Mouse (Mus musculus) lung, embryonic 14.5 days (tissue): ENCODE data around the gene Csnk1g1. TPM values are rescaled to one million over a fixed set of nuclear protein-coding genes. Genes with fewer than 3 reads are reported as not detected.

Source experiments
- ATAC-seq: fragments of 200-750 bp; cut with Nextera tagmentation; 2 replicates; pipeline ENCODE4 v1.8.0; 2017; ENCODE audit warnings: mild to moderate bottlenecking, moderate TSS enrichment, moderate library complexity; ENCODE audit not compliant: insufficient read depth
- DNase-seq: peaks from one replicate; pipeline ENCODE4 v3.0.0-alpha.2; 2015
- H3K27ac ChIP-seq: fragments of 300-500 bp; sonication (generic); 2 replicates; pipeline ENCODE4 v1.5.1; 2014; ENCODE audit warnings: low read depth, mild to moderate bottlenecking, moderate library complexity
- H3K27me3 ChIP-seq: fragments of 300-500 bp; sonication (generic); 2 replicates; pipeline ENCODE4 v1.6.1; 2014; ENCODE audit warnings: low read length, control low read depth; ENCODE audit not compliant: insufficient read depth
- H3K36me3 ChIP-seq: fragments of 300-500 bp; sonication (generic); 2 replicates; pipeline ENCODE4 v1.6.1; 2014; ENCODE audit warnings: control low read depth; ENCODE audit not compliant: insufficient read depth
- H3K4me1 ChIP-seq: fragments of 300-500 bp; sonication (generic); 2 replicates; pipeline ENCODE4 v1.6.1; 2014; ENCODE audit warnings: antibody characterized with exemption, control low read depth; ENCODE audit not compliant: insufficient read depth
- H3K4me2 ChIP-seq: fragments of 300-500 bp; sonication (generic); 2 replicates; pipeline ENCODE4 v1.6.1; 2014; ENCODE audit warnings: mild to moderate bottlenecking
- H3K4me3 ChIP-seq: fragments of 300-500 bp; sonication (generic); 2 replicates; pipeline ENCODE4 v1.5.1; 2014; ENCODE audit warnings: low read depth, low read length
- H3K9ac ChIP-seq: fragments of 300-500 bp; sonication (generic); 2 replicates; pipeline ENCODE4 v1.6.1; 2014
- H3K9me3 ChIP-seq: fragments of 300-500 bp; sonication (generic); 2 replicates; pipeline ENCODE4 v1.6.1; 2016; ENCODE audit warnings: low read depth, low read length, control low read depth
- CTCF ChIP-seq: IDR thresholded peaks from 2 replicates; pipeline ENCODE4 v1.5.1; 2016; ENCODE audit warnings: antibody characterized with exemption, low read depth
- WGBS: fragments of 180-500 bp; shearing (Covaris S2); extraction: QIAGEN DNeasy Blood & Tissue Kit; methylation state at CpG from one replicate; pipeline ENCODE4 v1.1.7; 2014; 5-methylcytosine and 5-hydroxymethylcytosine counted together
- polyA plus RNA-seq: library from polyadenylated mRNA; unstranded; fragments of >200 nt; fragmentation: Nextera tagmentation; extraction: Ambion mirVana; gene quantifications from 2 replicates; pipeline ENCODE4 v1.2.1, GENCODE M21; 2014

Csnk1g1 gene
- polyA plus RNA-seq, result 19.2 and 19.5 TPM in 2 replicates

DNA sequence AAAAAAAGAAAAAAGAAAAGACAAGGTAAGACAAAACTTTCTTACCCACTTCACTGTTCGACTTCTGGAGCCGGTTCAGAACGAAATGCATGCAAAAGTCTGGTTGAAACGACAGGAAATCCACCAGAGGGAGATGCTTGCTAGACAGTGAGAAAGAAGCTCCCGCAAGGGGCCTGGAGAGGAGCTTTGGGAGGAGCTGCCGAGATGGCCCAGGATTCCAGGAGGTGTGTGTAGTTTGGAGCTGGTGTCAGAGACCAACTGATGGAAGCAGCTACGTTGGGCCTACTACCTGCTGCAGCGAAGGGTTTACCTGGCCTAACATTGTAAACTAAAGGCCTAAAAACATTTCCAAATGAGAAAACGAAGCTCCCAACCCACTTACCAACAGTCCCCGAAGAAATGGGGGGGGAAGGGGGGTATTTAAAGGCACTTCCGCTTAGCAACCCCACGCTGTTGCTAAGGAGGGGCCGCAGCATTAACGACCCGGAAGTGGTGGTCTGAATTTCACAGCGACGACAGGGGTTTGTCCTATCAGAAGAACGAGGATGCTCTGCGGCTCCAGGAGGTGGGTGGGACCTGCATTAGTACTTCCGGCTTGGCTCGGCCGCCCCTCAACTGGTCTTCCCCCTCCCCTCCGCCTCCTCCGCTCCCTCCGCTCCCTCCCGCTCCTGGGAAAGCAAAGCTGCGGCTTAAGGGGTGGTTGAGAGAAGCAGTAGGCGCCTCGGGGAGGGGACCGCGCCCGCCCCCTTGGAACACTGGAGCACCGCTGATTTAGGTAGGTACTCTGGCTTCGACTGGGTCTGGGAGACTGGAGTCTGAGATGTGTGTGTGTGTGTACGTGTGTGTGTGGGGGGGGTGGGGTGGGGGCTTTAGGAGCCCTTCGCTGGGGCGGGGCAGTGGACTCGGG, at the start of gene Csnk1g1, which contains the start of gene Trip4:
TSS of gene Csnk1g1 (plus strand) at position 531 of the 907 bp plus-strand sequence.
TSS of gene Trip4 (minus strand) at position 401 of the 907 bp plus-strand sequence.
- peak; percentile 98 for ATAC-seq
- Histone ChIP-seq H3K9me3 (no peaks in the 10 kb centered on the region), H3K4me2 (peak within 1 kb of the TSS; percentile 84), H3K4me3 (peak within 1 kb of the TSS; percentile 82), H3K4me1 (0 out of 2 replicates have a peak, but pooled peaks cover 2% of the 10 kb centered on the region), H3K27ac (peak within 1 kb of the TSS; percentile 87), H3K9ac (peak within 1 kb of the TSS; percentile 80), H3K27me3 (no peaks in the 10 kb centered on the region), H3K36me3 (peaks cover 21% of the 10 kb centered on the region)
- WGBS, result 2% methylated on average over 38 of the region's 38 CpGs
- peak; percentile 97 for DNase-seq
- peak; percentile 46 for TF ChIP-seq CTCF

GRCm38 (mm10) chr9:65859656-65860055, 49.1 kb upstream of the Csnk1g1 start:
- Histone ChIP-seq H3K4me3 (no peak overlapping the region), H3K4me2 (no peak overlapping the region), H3K9me3 (no peaks in the 10 kb centered on the region), H3K4me1 (no peaks in the 10 kb centered on the region), H3K27me3 (no peaks in the 10 kb centered on the region), H3K9ac (no peak overlapping the region), H3K27ac (no peak overlapping the region), H3K36me3 (peaks cover 44% of the 10 kb centered on the region)
- ATAC-seq, result no peak
- no peak for TF ChIP-seq CTCF
- WGBS, result 33% methylated on average over 1 of the region's 1 CpGs
- no peak for DNase-seq

- 0 out of 2 replicates have a peak, but pooled peaks cover 3% of the 10 kb centered on the region for H3K4me1 ChIP-seq
- peak; percentile 99 for ATAC-seq
- peak overlapping the region; percentile 69 for H3K9ac ChIP-seq
- peak; percentile 96 for DNase-seq
- WGBS, result under 1% methylated on average over 37 of the region's 37 CpGs
- peak overlapping the region; percentile 80 for H3K27ac ChIP-seq
- no peaks in the 10 kb centered on the region for H3K9me3 ChIP-seq
- H3K36me3 ChIP-seq, result peaks cover 10% of the 10 kb centered on the region; the same call in 1 of the 2 replicates
- H3K4me2 ChIP-seq, result peak overlapping the region; percentile 77
- H3K4me3 ChIP-seq, result peak overlapping the region; percentile 63
- peak; percentile 22 for TF ChIP-seq CTCF
- no peaks in the 10 kb centered on the region for H3K27me3 ChIP-seq
These were observed 24.0 kb upstream of the Csnk1g1 start for GRCm38 (mm10) chr9:65884564-65885315.

GRCm38 (mm10) chr9:65890143-65890628, 18.5 kb upstream of the Csnk1g1 start, which contains the start of gene Pclaf:
TSS of gene Pclaf (plus strand) at chr9:65890237.
- H3K9me3 ChIP-seq, result no peaks in the 10 kb centered on the region
- 0 out of 2 replicates have a peak, but pooled peaks cover 3% of the 10 kb centered on the region for H3K4me1 ChIP-seq
- H3K4me2 ChIP-seq, result peak within 1 kb of the TSS; percentile 69
- TF ChIP-seq CTCF, result no peak; the same call in 1 of the 2 replicates
- ATAC-seq (peak; percentile 99), DNase-seq (peak; percentile 97)
- peak within 1 kb of the TSS; percentile 65 for H3K4me3 ChIP-seq
- H3K9ac ChIP-seq, result peak within 1 kb of the TSS; percentile 80
- H3K27ac ChIP-seq, result peak within 1 kb of the TSS; percentile 2; the same call in 1 of the 2 replicates
- H3K36me3 ChIP-seq, result peaks cover 28% of the 10 kb centered on the region
- under 1% methylated on average over 21 of the region's 21 CpGs for WGBS
- H3K27me3 ChIP-seq, result no peaks in the 10 kb centered on the region

- Histone ChIP-seq H3K4me1 (no peaks in the 10 kb centered on the region), H3K9me3 (no peaks in the 10 kb centered on the region), H3K27ac (no peak overlapping the region), H3K4me3 (peak overlapping the region; percentile 65), H3K9ac (peak overlapping the region; percentile 80), H3K4me2 (peak overlapping the region; percentile 69), H3K27me3 (no peaks in the 10 kb centered on the region), H3K36me3 (peaks cover 36% of the 10 kb centered on the region)
- ATAC-seq (no peak), DNase-seq (peak; percentile 53)
- WGBS, result 1% methylated on average over 5 of the region's 5 CpGs
- no peak for TF ChIP-seq CTCF
These were observed 17.6 kb upstream of the Csnk1g1 start for GRCm38 (mm10) chr9:65891126-65891525.

DNA sequence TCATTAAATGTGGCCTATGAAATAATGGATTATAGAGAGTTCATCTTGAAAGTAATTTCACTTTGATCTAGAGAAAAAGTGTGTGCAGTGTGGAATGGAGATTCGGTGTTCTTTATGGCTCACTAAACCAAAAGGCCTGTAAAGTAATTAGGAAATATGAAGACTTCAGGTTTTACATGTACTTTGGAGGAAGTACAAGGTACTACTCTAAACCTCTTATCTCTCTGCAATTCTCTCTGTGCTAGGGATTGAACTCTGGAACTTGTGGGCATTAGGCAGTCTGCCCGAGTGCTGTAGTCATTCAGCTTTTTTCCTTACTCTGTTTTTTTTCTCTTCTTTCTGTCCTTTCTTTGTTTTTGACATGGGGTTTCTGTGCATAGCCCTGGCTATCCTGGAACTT, 11.7 kb upstream of the Csnk1g1 start:
- Histone ChIP-seq H3K4me2 (no peak overlapping the region), H3K27ac (no peak overlapping the region), H3K9me3 (no peaks in the 10 kb centered on the region), H3K36me3 (peaks cover 77% of the 10 kb centered on the region), H3K4me1 (no peaks in the 10 kb centered on the region), H3K27me3 (no peaks in the 10 kb centered on the region), H3K9ac (no peak overlapping the region), H3K4me3 (no peak overlapping the region)
- WGBS, result 85% methylated on average over 2 of the region's 2 CpGs
- TF ChIP-seq CTCF, result no peak
- DNase-seq (no peak), ATAC-seq (no peak)
